Mouse (Mus musculus): Measurements from ENCODE around the gene Pax6. TPM values are rescaled to one million over a fixed set of nuclear protein-coding genes. Genes with fewer than 3 reads are reported as not detected.
A peak's percentile ranks its signal among the peaks of the same experiment; 100 is the strongest.

The Pax6 gene
- polyA plus RNA-seq, 2 experiments = 0.06 TPM; not detected in 1

DNA sequence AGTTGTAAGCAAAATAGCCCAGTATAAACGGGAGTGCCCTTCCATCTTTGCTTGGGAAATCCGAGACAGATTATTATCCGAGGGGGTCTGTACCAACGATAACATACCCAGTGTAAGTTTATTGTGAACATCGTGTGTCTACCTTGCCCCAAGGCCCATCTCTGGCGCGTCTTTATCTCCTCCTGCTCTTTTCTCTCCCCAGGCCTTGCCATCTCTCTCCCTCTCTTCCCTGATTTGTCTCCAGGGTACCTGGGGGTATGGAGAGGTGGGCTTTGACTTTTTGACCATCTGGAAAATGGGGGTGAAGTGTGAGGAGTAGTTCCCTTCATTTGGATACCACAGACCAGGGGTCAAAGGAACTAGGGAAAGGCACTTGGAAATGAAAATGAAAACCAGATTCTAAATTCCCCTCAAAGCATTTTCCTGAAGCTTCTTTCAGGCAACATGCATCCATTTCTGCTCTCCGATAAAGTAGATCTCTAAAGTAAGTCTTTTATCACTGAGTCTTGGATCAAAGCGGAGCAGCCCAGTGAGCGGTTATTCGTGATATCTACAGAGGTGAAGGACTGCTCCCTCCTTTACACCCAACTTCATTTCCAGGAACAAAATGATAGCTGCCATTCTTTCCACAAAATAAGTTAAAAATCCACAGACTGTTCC is 16.4 kb downstream of the Pax6 start:
- ATAC-seq (ENCODE audit: insufficient read depth) (no peak), DNase-seq (ENCODE audit: low read depth in 3 of 3, low spot score in 3 of 3) (no peak)
- no peak for TF ChIP-seq EP300 (IDR thresholded peaks at IDR 0.05; ENCODE audit: low read depth)
- 3% methylated on average over 11 of the region's 11 CpGs for WGBS (ENCODE audit: insufficient replicate concordance)
- Histone ChIP-seq H3K4me2 (ENCODE audit: low read depth) (no peak overlapping the region), H3K9ac (replicated peaks) (no peak overlapping the region), H3K27me3 (ENCODE audit: control insufficient read depth, insufficient read depth, low read length) (peaks cover 97% of the 10 kb centered on the region), H3K9me3 (ENCODE audit: control insufficient read depth, low read length) (no peaks in the 10 kb centered on the region), H3K4me1 (replicated peaks; ENCODE audit: control insufficient read depth in 2 of 2, insufficient read depth in 2 of 2, low read length in 1 of 2) (0 out of 4 replicates have a peak, but pooled peaks cover 0 to 2% of the 10 kb centered on the region in 2 experiments), H3K36me3 (replicated peaks; ENCODE audit: control insufficient read depth, insufficient read depth, low read depth) (no peaks in the 10 kb centered on the region), H3K4me3 (ENCODE audit: insufficient read depth in 1 of 2, low read depth in 2 of 2, low read length in 2 of 2) (no peak overlapping the region), H3K27ac (no peak overlapping the region)

- no peak overlapping the region for H3K4me2 ChIP-seq (ENCODE audit: low read depth)
- H3K4me1 ChIP-seq (replicated peaks; ENCODE audit: control insufficient read depth in 2 of 2, insufficient read depth in 2 of 2, low read length in 1 of 2) = 0 out of 4 replicates have a peak, but pooled peaks cover 0 to 2% of the 10 kb centered on the region in 2 experiments
- no peak for ATAC-seq (ENCODE audit: insufficient read depth)
- H3K9me3 ChIP-seq (ENCODE audit: control insufficient read depth, low read length) = no peaks in the 10 kb centered on the region
- no peak overlapping the region for H3K27ac ChIP-seq
- TF ChIP-seq EP300 (IDR thresholded peaks at IDR 0.05; ENCODE audit: low read depth) (no peak), CTCF (IDR thresholded peaks at IDR 0.05; ENCODE audit: low read depth) (no peak)
- WGBS (ENCODE audit: insufficient replicate concordance) = 2% methylated on average over 11 of the region's 11 CpGs
- H3K27me3 ChIP-seq (ENCODE audit: control insufficient read depth, insufficient read depth, low read length) = peaks cover 97% of the 10 kb centered on the region
- no peaks in the 10 kb centered on the region for H3K36me3 ChIP-seq (replicated peaks; ENCODE audit: control insufficient read depth, insufficient read depth, low read depth)
- no peak overlapping the region for H3K4me3 ChIP-seq (ENCODE audit: insufficient read depth in 1 of 2, low read depth in 2 of 2, low read length in 2 of 2)
- no peak for DNase-seq (ENCODE audit: low read depth in 3 of 3, low spot score in 3 of 3)
- no peak overlapping the region for H3K9ac ChIP-seq (replicated peaks)
Measured at GRCm38 (mm10) chr2:105685651-105686050, 17.0 kb downstream of the Pax6 start.

GRCm38 (mm10) chr2:105686363-105687316 is 17.9 kb downstream of the Pax6 start:
- DNase-seq (ENCODE audit: low read depth in 3 of 3, low spot score in 3 of 3) = no peak
- no peak overlapping the region for H3K4me3 ChIP-seq (ENCODE audit: insufficient read depth in 1 of 2, low read depth in 2 of 2, low read length in 2 of 2)

GRCm38 (mm10) chr2:105687317-105687991 is 18.8 kb downstream of the Pax6 start:
- 3% methylated on average over 13 of the region's 13 CpGs for WGBS (ENCODE audit: insufficient replicate concordance)
- Histone ChIP-seq H3K9me3 (ENCODE audit: control insufficient read depth, low read length) (no peaks in the 10 kb centered on the region), H3K9ac (replicated peaks) (no peak overlapping the region), H3K36me3 (replicated peaks; ENCODE audit: control insufficient read depth, insufficient read depth, low read depth) (no peaks in the 10 kb centered on the region), H3K27me3 (ENCODE audit: control insufficient read depth, insufficient read depth, low read length) (peaks cover 97% of the 10 kb centered on the region), H3K4me1 (replicated peaks; ENCODE audit: control insufficient read depth in 2 of 2, insufficient read depth in 2 of 2, low read length in 1 of 2) (0 out of 4 replicates have a peak, but pooled peaks cover 0 to 2% of the 10 kb centered on the region in 2 experiments), H3K4me3 (ENCODE audit: insufficient read depth in 1 of 2, low read depth in 2 of 2, low read length in 2 of 2) (no peak overlapping the region), H3K27ac (no peak overlapping the region), H3K4me2 (ENCODE audit: low read depth) (peak overlapping the region; percentile 6; the same call in 1 of the 2 replicates)
- TF ChIP-seq CTCF (IDR thresholded peaks at IDR 0.05; ENCODE audit: low read depth) (peak; percentile 42), EP300 (IDR thresholded peaks at IDR 0.05; ENCODE audit: low read depth) (no peak)
- DNase-seq (ENCODE audit: low read depth in 3 of 3, low spot score in 3 of 3) (no peak), ATAC-seq (ENCODE audit: insufficient read depth) (no peak)

More at GRCm38 (mm10) chr2:105686363-105687316, 17.9 kb downstream of the Pax6 start:
- H3K27ac ChIP-seq = no peak overlapping the region
- TF ChIP-seq CTCF (IDR thresholded peaks at IDR 0.05; ENCODE audit: low read depth) = no peak
- no peak for TF ChIP-seq EP300 (IDR thresholded peaks at IDR 0.05; ENCODE audit: low read depth)
- H3K36me3 ChIP-seq (replicated peaks; ENCODE audit: control insufficient read depth, insufficient read depth, low read depth) = no peaks in the 10 kb centered on the region
- WGBS (ENCODE audit: insufficient replicate concordance) = 3% methylated on average over 36 of the region's 36 CpGs
- no peak overlapping the region for H3K4me2 ChIP-seq (ENCODE audit: low read depth)
- ATAC-seq (ENCODE audit: insufficient read depth) = no peak
- H3K27me3 ChIP-seq (ENCODE audit: control insufficient read depth, insufficient read depth, low read length) = peaks cover 97% of the 10 kb centered on the region
- no peaks in the 10 kb centered on the region for H3K9me3 ChIP-seq (ENCODE audit: control insufficient read depth, low read length)
- H3K4me1 ChIP-seq (replicated peaks; ENCODE audit: control insufficient read depth in 2 of 2, insufficient read depth in 2 of 2, low read length in 1 of 2) = 0 out of 4 replicates have a peak, but pooled peaks cover 0 to 2% of the 10 kb centered on the region in 2 experiments
- H3K9ac ChIP-seq (replicated peaks) = no peak overlapping the region

Measured in liver, embryonic 14.5 days (tissue).